Mouse (Mus musculus) hindbrain, embryonic 13.5 days (tissue): Measurements from ENCODE around the gene Podn. TPM values are rescaled to one million over a fixed set of nuclear protein-coding genes. Genes with fewer than 3 reads are reported as not detected.

Experiments
- ATAC-seq: fragments of 200-750 bp; cut with Nextera tagmentation; 2 replicates; pipeline ENCODE4 v1.8.0; 2017; ENCODE audit warnings: moderate TSS enrichment; ENCODE audit not compliant: low FRiP score
- H3K27ac ChIP-seq: fragments of 300-500 bp; sonication (generic); 2 replicates; pipeline ENCODE4 v1.5.1; 2015; ENCODE audit warnings: inconsistent platforms, mild to moderate bottlenecking, moderate library complexity
- H3K27me3 ChIP-seq: fragments of 300-500 bp; sonication (generic); 2 replicates; pipeline ENCODE4 v1.6.1; 2015; ENCODE audit warnings: mild to moderate bottlenecking, inconsistent platforms
- H3K36me3 ChIP-seq: fragments of 300-500 bp; sonication (generic); 2 replicates; pipeline ENCODE4 v1.6.1; 2015; ENCODE audit warnings: mild to moderate bottlenecking, inconsistent platforms
- H3K4me1 ChIP-seq: fragments of 300-500 bp; sonication (generic); replicated peaks from 2 replicates; pipeline ENCODE4 v1.6.1; 2015; ENCODE audit warnings: inconsistent platforms
- H3K4me2 ChIP-seq: fragments of 300-500 bp; sonication (generic); 2 replicates; pipeline ENCODE4 v1.6.1; 2015; ENCODE audit warnings: inconsistent platforms, mild to moderate bottlenecking, moderate library complexity
- H3K4me3 ChIP-seq: fragments of 300-500 bp; sonication (generic); 2 replicates; pipeline ENCODE4 v1.5.1; 2015; ENCODE audit warnings: mild to moderate bottlenecking, inconsistent platforms
- H3K9ac ChIP-seq: fragments of 300-500 bp; sonication (generic); 2 replicates; pipeline ENCODE4 v1.6.1; 2015; ENCODE audit warnings: mild to moderate bottlenecking, inconsistent platforms
- H3K9me3 ChIP-seq: fragments of 300-500 bp; sonication (generic); 2 replicates; pipeline ENCODE4 v1.6.1; 2016; ENCODE audit warnings: inconsistent platforms
- WGBS: fragments of 180-500 bp; shearing (Covaris S2); methylation state at CpG from one replicate; pipeline ENCODE4 v1.1.7; 2015; 5-methylcytosine and 5-hydroxymethylcytosine counted together
- polyA plus RNA-seq: library from polyadenylated mRNA; unstranded; fragments of >200 nt; fragmentation: Nextera tagmentation; extraction: Ambion mirVana; gene quantifications from 2 replicates; pipeline ENCODE4 v1.2.1, GENCODE M21; 2015

Gene Podn
- polyA plus RNA-seq, 1 experiment from 2014 or later, result 0.18 TPM

- H3K27me3 ChIP-seq, result no peaks in the 10 kb centered on the region
- no peak overlapping the region for H3K9ac ChIP-seq
- no peaks in the 10 kb centered on the region for H3K36me3 ChIP-seq
- no peak overlapping the region for H3K4me3 ChIP-seq
- H3K9me3 ChIP-seq, result no peaks in the 10 kb centered on the region
- no peak overlapping the region for H3K4me2 ChIP-seq
- no peak for ATAC-seq
- H3K4me1 ChIP-seq, result no peaks in the 10 kb centered on the region
- WGBS, result 76% methylated on average over 5 of the region's 5 CpGs
- no peak overlapping the region for H3K27ac ChIP-seq
These were observed 110.4 kb downstream of the Podn start for GRCm38 (mm10) chr4:107985812-107986211.

GRCm38 (mm10) chr4:107984282-107984981 is 111.8 kb downstream of the Podn start:
- whole genome bisulfite sequencing, result 69% methylated on average over 7 of the region's 7 CpGs
- Histone ChIP-seq H3K4me3 (no peak overlapping the region), H3K4me2 (no peak overlapping the region), H3K9me3 (no peaks in the 10 kb centered on the region), H3K9ac (no peak overlapping the region), H3K4me1 (peaks cover 5% of the 10 kb centered on the region; the same call in 1 of the 2 replicates), H3K27ac (no peak overlapping the region), H3K36me3 (no peaks in the 10 kb centered on the region), H3K27me3 (no peaks in the 10 kb centered on the region)
- no peak for ATAC-seq

- Histone ChIP-seq H3K27me3 (no peaks in the 10 kb centered on the region), H3K4me3 (no peak overlapping the region), H3K36me3 (no peaks in the 10 kb centered on the region), H3K4me2 (no peak overlapping the region), H3K9ac (no peak overlapping the region), H3K9me3 (no peaks in the 10 kb centered on the region), H3K27ac (no peak overlapping the region), H3K4me1 (peaks cover 9% of the 10 kb centered on the region; the same call in 1 of the 2 replicates)
- 82% methylated on average over 1 of the region's 1 CpGs for WGBS
- no peak for ATAC-seq
These were observed 112.5 kb downstream of the Podn start for GRCm38 (mm10) chr4:107983717-107984116.

GRCm38 (mm10) chr4:107980002-107980600 is 116.1 kb downstream of the Podn start:
- Histone ChIP-seq H3K27me3 (no peaks in the 10 kb centered on the region), H3K4me3 (no peak overlapping the region), H3K36me3 (no peaks in the 10 kb centered on the region), H3K4me1 (peaks cover 9% of the 10 kb centered on the region; the same call in 1 of the 2 replicates), H3K9ac (no peak overlapping the region), H3K27ac (no peak overlapping the region), H3K9me3 (no peaks in the 10 kb centered on the region), H3K4me2 (no peak overlapping the region)
- 63% methylated on average over 6 of the region's 6 CpGs for WGBS
- ATAC-seq, result no peak

- ATAC-seq, result no peak
- H3K36me3 ChIP-seq, result no peaks in the 10 kb centered on the region
- H3K27ac ChIP-seq, result peak overlapping the region; percentile 36; the same call in 1 of the 2 replicates
- peaks cover 9% of the 10 kb centered on the region; the same call in 1 of the 2 replicates for H3K4me1 ChIP-seq
- H3K27me3 ChIP-seq, result no peaks in the 10 kb centered on the region
- WGBS, result 11% methylated on average over 2 of the region's 2 CpGs
- H3K9me3 ChIP-seq, result no peaks in the 10 kb centered on the region
- H3K4me2 ChIP-seq, result no peak overlapping the region
- H3K9ac ChIP-seq, result no peak overlapping the region
- H3K4me3 ChIP-seq, result no peak overlapping the region
These were observed 116.7 kb downstream of the Podn start for GRCm38 (mm10) chr4:107979530-107979929.

- no peaks in the 10 kb centered on the region for H3K36me3 ChIP-seq
- no peaks in the 10 kb centered on the region for H3K9me3 ChIP-seq
- H3K27me3 ChIP-seq, result no peaks in the 10 kb centered on the region
- no peak for ATAC-seq
- H3K9ac ChIP-seq, result no peak overlapping the region
- no peak overlapping the region for H3K4me2 ChIP-seq
- H3K4me1 ChIP-seq, result peaks cover 9% of the 10 kb centered on the region; the same call in 1 of the 2 replicates
- no peak overlapping the region for H3K27ac ChIP-seq
- 65% methylated on average over 4 of the region's 4 CpGs for WGBS
- no peak overlapping the region for H3K4me3 ChIP-seq
These were observed 118.7 kb downstream of the Podn start for GRCm38 (mm10) chr4:107977593-107977992.

- H3K4me2 ChIP-seq, result no peak overlapping the region
- no peak overlapping the region for H3K9ac ChIP-seq
- ATAC-seq, result no peak
- H3K4me3 ChIP-seq, result no peak overlapping the region
- no peak overlapping the region for H3K27ac ChIP-seq
- H3K27me3 ChIP-seq, result no peaks in the 10 kb centered on the region
- WGBS, result 78% methylated on average over 7 of the region's 7 CpGs
- peaks cover 9% of the 10 kb centered on the region; the same call in 1 of the 2 replicates for H3K4me1 ChIP-seq
- H3K9me3 ChIP-seq, result no peaks in the 10 kb centered on the region
- no peaks in the 10 kb centered on the region for H3K36me3 ChIP-seq
These were observed 121.2 kb downstream of the Podn start for GRCm38 (mm10) chr4:107975004-107975403.

- Histone ChIP-seq H3K4me1 (peaks cover 5% of the 10 kb centered on the region; the same call in 1 of the 2 replicates), H3K9me3 (no peaks in the 10 kb centered on the region), H3K36me3 (no peaks in the 10 kb centered on the region), H3K27ac (no peak overlapping the region), H3K4me2 (no peak overlapping the region), H3K4me3 (no peak overlapping the region), H3K27me3 (no peaks in the 10 kb centered on the region), H3K9ac (no peak overlapping the region)
- no peak for ATAC-seq
- WGBS, result 71% methylated on average over 11 of the region's 11 CpGs
These were observed 121.7 kb downstream of the Podn start for GRCm38 (mm10) chr4:107974527-107974926.

- Histone ChIP-seq H3K27me3 (no peaks in the 10 kb centered on the region), H3K36me3 (no peaks in the 10 kb centered on the region), H3K27ac (no peak overlapping the region), H3K9me3 (no peaks in the 10 kb centered on the region), H3K4me2 (no peak overlapping the region), H3K9ac (no peak overlapping the region), H3K4me3 (no peak overlapping the region), H3K4me1 (no peaks in the 10 kb centered on the region)
- WGBS, result 97% methylated on average over 1 of the region's 1 CpGs
- no peak for ATAC-seq
These were observed 125.1 kb downstream of the Podn start for GRCm38 (mm10) chr4:107971162-107971561.

GRCm38 (mm10) chr4:107969781-107970180 is 126.5 kb downstream of the Podn start:
- H3K9ac ChIP-seq, result no peak overlapping the region
- no peaks in the 10 kb centered on the region for H3K36me3 ChIP-seq
- H3K9me3 ChIP-seq, result no peaks in the 10 kb centered on the region
- H3K4me3 ChIP-seq, result no peak overlapping the region
- no peak overlapping the region for H3K4me2 ChIP-seq
- ATAC-seq, result no peak
- H3K27me3 ChIP-seq, result no peaks in the 10 kb centered on the region
- no peak overlapping the region for H3K27ac ChIP-seq
- no peaks in the 10 kb centered on the region for H3K4me1 ChIP-seq

GRCm38 (mm10) chr4:107967966-107968682 is 128.1 kb downstream of the Podn start, which contains the start of gene Slc1a7:
Gene Slc1a7 (plus strand): TSS chr4:107968332.
- Histone ChIP-seq H3K4me2 (no peak within 1 kb of the TSS), H3K36me3 (no peaks in the 10 kb centered on the region), H3K27me3 (no peaks in the 10 kb centered on the region), H3K9me3 (no peaks in the 10 kb centered on the region), H3K4me1 (no peaks in the 10 kb centered on the region), H3K4me3 (no peak within 1 kb of the TSS), H3K9ac (no peak within 1 kb of the TSS), H3K27ac (no peak within 1 kb of the TSS)
- no peak for ATAC-seq
- WGBS, result 82% methylated on average over 16 of the region's 16 CpGs

GRCm38 (mm10) chr4:107966416-107967109 is 129.7 kb downstream of the Podn start:
- H3K36me3 ChIP-seq, result no peaks in the 10 kb centered on the region
- no peak for ATAC-seq
- no peaks in the 10 kb centered on the region for H3K27me3 ChIP-seq
- no peak overlapping the region for H3K4me3 ChIP-seq
- no peak overlapping the region for H3K4me2 ChIP-seq
- H3K9me3 ChIP-seq, result no peaks in the 10 kb centered on the region
- no peak overlapping the region for H3K9ac ChIP-seq
- 60% methylated on average over 5 of the region's 5 CpGs for WGBS
- peaks cover 14% of the 10 kb centered on the region for H3K4me1 ChIP-seq
- no peak overlapping the region for H3K27ac ChIP-seq
